Mouse (Mus musculus): Measurements from ENCODE around the gene Cyp2b19. TPM values are rescaled to one million over a fixed set of nuclear protein-coding genes. Genes with fewer than 3 reads are reported as not detected.
A peak's percentile ranks its signal among the peaks of the same experiment; 100 is the strongest.

Gene Cyp2b19
- total and polyA plus RNA-seq, 3 experiments = not detected

- Histone ChIP-seq H3K27ac (ENCODE audit: control insufficient read depth, low read depth, low read length) (no peak overlapping the region), H3K27me3 (ENCODE audit: control insufficient read depth in 1 of 2, insufficient read depth in 2 of 2, low read length in 2 of 2) (no peaks in the 10 kb centered on the region), H3K79me2 (ENCODE audit: control insufficient read depth, insufficient read depth, low read length, poor library complexity) (no peaks in the 10 kb centered on the region), H3K4me3 (ENCODE audit: control insufficient read depth in 1 of 2, insufficient read depth in 1 of 2, low read depth in 2 of 2, low read length in 2 of 2) (no peak overlapping the region), H3K4me1 (ENCODE audit: control insufficient read depth in 1 of 2, insufficient read depth in 2 of 2, low read length in 2 of 2) (no peaks in the 10 kb centered on the region), H3K9ac (ENCODE audit: control insufficient read depth, low read depth, low read length, poor library complexity, severe bottlenecking) (no peak overlapping the region), H3K36me3 (ENCODE audit: control insufficient read depth in 1 of 2, insufficient read depth in 2 of 2, low read length in 2 of 2) (no peaks in the 10 kb centered on the region), H3K9me3 (replicated peaks; ENCODE audit: insufficient read depth, low read length) (no peaks in the 10 kb centered on the region)
- TF ChIP-seq BHLHE40 (IDR thresholded peaks at IDR 0.05; ENCODE audit: borderline replicate concordance, low read depth, low read length) (no peak), ZNF384 (IDR thresholded peaks at IDR 0.05; ENCODE audit: low read depth, low read length) (no peak), CTCF (IDR thresholded peaks at IDR 0.05 in 2 of 3, conservative IDR thresholded peaks at IDR 0.05 in 1 of 3; ENCODE audit: control insufficient read depth in 1 of 3, insufficient read depth in 1 of 3, low read depth in 2 of 3, low read length in 3 of 3, poor library complexity in 1 of 3, severe bottlenecking in 1 of 3) (no peak), MAX (IDR thresholded peaks at IDR 0.05; ENCODE audit: low read length) (no peak), MYC (IDR thresholded peaks at IDR 0.05; ENCODE audit: low read depth, low read length) (no peak), USF1 (IDR thresholded peaks at IDR 0.05; ENCODE audit: low read depth, low read length) (no peak), ZC3H11A (IDR thresholded peaks at IDR 0.05; ENCODE audit: low read depth, low read length) (no peak), MYB (IDR thresholded peaks at IDR 0.05; ENCODE audit: low read depth, low read length) (no peak), E2F4 (IDR thresholded peaks at IDR 0.05; ENCODE audit: borderline replicate concordance, low read depth, low read length) (no peak), HCFC1 (IDR thresholded peaks at IDR 0.05; ENCODE audit: low read depth, low read length) (no peak), UBTF (IDR thresholded peaks at IDR 0.05; ENCODE audit: borderline replicate concordance, insufficient read depth, low read depth, low read length) (no peak), RAD21 (IDR thresholded peaks at IDR 0.05; ENCODE audit: low read depth, low read length) (no peak), ELF1 (IDR thresholded peaks at IDR 0.05; ENCODE audit: low read depth, low read length) (no peak), POLR2AphosphoS2 (IDR thresholded peaks at IDR 0.05; ENCODE audit: low read length) (no peak)
- DNase-seq (ENCODE audit: low read depth, low spot score) = no peak
Observed at GRCm38 (mm10) chr7:26772866-26773586, 16.1 kb downstream of the Cyp2b19 start.

- no peaks in the 10 kb centered on the region for H3K36me3 ChIP-seq (ENCODE audit: control insufficient read depth in 1 of 2, insufficient read depth in 2 of 2, low read length in 2 of 2)
- peak; percentile 4 for DNase-seq (ENCODE audit: low read depth, low spot score)
- no peaks in the 10 kb centered on the region for H3K4me1 ChIP-seq (ENCODE audit: control insufficient read depth in 1 of 2, insufficient read depth in 2 of 2, low read length in 2 of 2)
Observed at GRCm38 (mm10) chr7:26775866-26776265, 18.9 kb downstream of the Cyp2b19 start.

More at GRCm38 (mm10) chr7:26775866-26776265, 18.9 kb downstream of the Cyp2b19 start:
- Histone ChIP-seq H3K27ac (ENCODE audit: control insufficient read depth, low read depth, low read length) (no peak overlapping the region), H3K9ac (ENCODE audit: control insufficient read depth, low read depth, low read length, poor library complexity, severe bottlenecking) (no peak overlapping the region), H3K4me3 (ENCODE audit: control insufficient read depth in 1 of 2, insufficient read depth in 1 of 2, low read depth in 2 of 2, low read length in 2 of 2) (no peak overlapping the region), H3K27me3 (ENCODE audit: control insufficient read depth in 1 of 2, insufficient read depth in 2 of 2, low read length in 2 of 2) (no peaks in the 10 kb centered on the region), H3K79me2 (ENCODE audit: control insufficient read depth, insufficient read depth, low read length, poor library complexity) (no peaks in the 10 kb centered on the region), H3K9me3 (replicated peaks; ENCODE audit: insufficient read depth, low read length) (no peaks in the 10 kb centered on the region)
- TF ChIP-seq ETS1 (IDR thresholded peaks at IDR 0.05; ENCODE audit: low read depth, low read length) = no peak
- TF ChIP-seq CTCF (IDR thresholded peaks at IDR 0.05 in 2 of 3, conservative IDR thresholded peaks at IDR 0.05 in 1 of 3; ENCODE audit: control insufficient read depth in 1 of 3, insufficient read depth in 1 of 3, low read depth in 2 of 3, low read length in 3 of 3, poor library complexity in 1 of 3, severe bottlenecking in 1 of 3) = peak in 1 of 3 experiments; percentile 9; a peak in 1 of 6 replicates
- TF ChIP-seq MXI1 (IDR thresholded peaks at IDR 0.05; ENCODE audit: low read depth, low read length) = no peak
- TF ChIP-seq CHD2 (IDR thresholded peaks at IDR 0.05; ENCODE audit: low read length) = no peak
- TF ChIP-seq NELFE (IDR thresholded peaks at IDR 0.05; ENCODE audit: low read depth, low read length) = no peak
- TF ChIP-seq TAL1 (IDR thresholded peaks at IDR 0.05; ENCODE audit: low read length) = no peak
- no peak for TF ChIP-seq KAT2A (conservative IDR thresholded peaks at IDR 0.05; ENCODE audit: low read depth, low read length)
- TF ChIP-seq POLR2A (IDR thresholded peaks at IDR 0.05; ENCODE audit: control insufficient read depth in 1 of 2, insufficient read depth in 1 of 2, low read depth in 1 of 2, low read length in 2 of 2, poor library complexity in 1 of 2) = no peak
- no peak for TF ChIP-seq ZC3H11A (IDR thresholded peaks at IDR 0.05; ENCODE audit: low read depth, low read length)
- TF ChIP-seq RCOR1 (IDR thresholded peaks at IDR 0.05; ENCODE audit: low read depth, low read length) = no peak
- TF ChIP-seq JUND (IDR thresholded peaks at IDR 0.05; ENCODE audit: low read depth, low read length) = no peak
- TF ChIP-seq SIN3A (IDR thresholded peaks at IDR 0.05; ENCODE audit: low read length) = no peak
- TF ChIP-seq GABPA (IDR thresholded peaks at IDR 0.05; ENCODE audit: low read depth, low read length) = no peak
- no peak for TF ChIP-seq BHLHE40 (IDR thresholded peaks at IDR 0.05; ENCODE audit: borderline replicate concordance, low read depth, low read length)
- TF ChIP-seq ZMIZ1 (IDR thresholded peaks at IDR 0.05; ENCODE audit: low read depth, low read length) = no peak
- TF ChIP-seq RAD21 (IDR thresholded peaks at IDR 0.05; ENCODE audit: low read depth, low read length) = peak; percentile 15
- no peak for TF ChIP-seq HCFC1 (IDR thresholded peaks at IDR 0.05; ENCODE audit: low read depth, low read length)
- no peak for TF ChIP-seq POLR2AphosphoS2 (IDR thresholded peaks at IDR 0.05; ENCODE audit: low read length)

Data from MEL (cell line).